Mouse (Mus musculus): ENCODE results near the gene Yif1b.
"Not testable (repeated sequence)": the region's sequence is repeated elsewhere in the genome, so short reads cannot be mapped to it uniquely, and the experiment has no call there.

Gene Yif1b

GRCm38 (mm10) chr7:29238019-29238967 lies at the start of gene Yif1b:
Yif1b (plus strand) TSS chr7:29238329.
- peak; percentile 98 to 99 for DNase-seq (ENCODE audit: low spot score in 2 of 2)

GRCm38 (mm10) chr7:29194230-29194629 lies 43.9 kb upstream of the Yif1b start:
- DNase-seq (ENCODE audit: low spot score in 2 of 2) = not testable (repeated sequence)

- DNase-seq (ENCODE audit: low spot score in 2 of 2) = no peak
These were observed 35.6 kb upstream of the Yif1b start for GRCm38 (mm10) chr7:29202577-29202976.

GRCm38 (mm10) chr7:29211013-29211412 lies 27.1 kb upstream of the Yif1b start:
- DNase-seq (ENCODE audit: low spot score in 2 of 2) = peak in 1 of 2 experiments; percentile 69

GRCm38 (mm10) chr7:29211415-29212198 lies 26.5 kb upstream of the Yif1b start:
- DNase-seq (ENCODE audit: low spot score in 2 of 2) = peak; percentile 69 to 87

- no peak for DNase-seq (ENCODE audit: low spot score in 2 of 2)
These were observed 25.8 kb upstream of the Yif1b start for GRCm38 (mm10) chr7:29212199-29212765.

- not testable (repeated sequence) for DNase-seq (ENCODE audit: low spot score in 2 of 2)
These were observed 25.2 kb upstream of the Yif1b start for GRCm38 (mm10) chr7:29212775-29213560.

- no peak for DNase-seq (ENCODE audit: low spot score in 2 of 2)
These were observed 24.4 kb upstream of the Yif1b start, which contains the start of gene Catsperg1 for GRCm38 (mm10) chr7:29213675-29214082. Catsperg1 (minus strand) TSS chr7:29214035.

GRCm38 (mm10) chr7:29214236-29214635 lies 23.9 kb upstream of the Yif1b start:
- no peak for DNase-seq (ENCODE audit: low spot score in 2 of 2)

GRCm38 (mm10) chr7:29214846-29215245 lies 23.3 kb upstream of the Yif1b start:
- DNase-seq (ENCODE audit: low spot score in 2 of 2) = no peak

- DNase-seq (ENCODE audit: low spot score in 2 of 2) = no peak
These were observed 13.3 kb upstream of the Yif1b start for GRCm38 (mm10) chr7:29224756-29225394.

- no peak for DNase-seq (ENCODE audit: low spot score in 2 of 2)
These were observed 12.6 kb upstream of the Yif1b start for GRCm38 (mm10) chr7:29225520-29225919.

- no peak for DNase-seq (ENCODE audit: low spot score in 2 of 2)
These were observed 9.9 kb upstream of the Yif1b start for GRCm38 (mm10) chr7:29228202-29228601.

GRCm38 (mm10) chr7:29230560-29230959 lies 7.6 kb upstream of the Yif1b start:
- DNase-seq (ENCODE audit: low spot score in 2 of 2) = no peak

- DNase-seq (ENCODE audit: low spot score in 2 of 2) = no peak
These were observed 6.6 kb upstream of the Yif1b start for GRCm38 (mm10) chr7:29231517-29231916.

GRCm38 (mm10) chr7:29232247-29233013 lies 5.7 kb upstream of the Yif1b start, which contains the start of gene Kcnk6:
Kcnk6 (minus strand) TSS chr7:29232515.
- peak; percentile 25 to 48 for DNase-seq (ENCODE audit: low spot score in 2 of 2)

- DNase-seq (ENCODE audit: low spot score in 2 of 2) = no peak
These were observed 4.4 kb upstream of the Yif1b start for GRCm38 (mm10) chr7:29233745-29234144.

- DNase-seq (ENCODE audit: low spot score in 2 of 2) = peak in 1 of 2 experiments; percentile 48
These were observed 3.5 kb upstream of the Yif1b start for GRCm38 (mm10) chr7:29234661-29235060.

GRCm38 (mm10) chr7:29236593-29236992 lies 1.5 kb upstream of the Yif1b start:
- DNase-seq (ENCODE audit: low spot score in 2 of 2) = no peak

GRCm38 (mm10) chr7:29237596-29237995 lies 533 bp upstream of the Yif1b start:
- DNase-seq (ENCODE audit: low spot score in 2 of 2) = peak in 1 of 2 experiments; percentile 14
